ENCODE assay signal across 15 mouse cellular contexts in the genomic region with DNA sequence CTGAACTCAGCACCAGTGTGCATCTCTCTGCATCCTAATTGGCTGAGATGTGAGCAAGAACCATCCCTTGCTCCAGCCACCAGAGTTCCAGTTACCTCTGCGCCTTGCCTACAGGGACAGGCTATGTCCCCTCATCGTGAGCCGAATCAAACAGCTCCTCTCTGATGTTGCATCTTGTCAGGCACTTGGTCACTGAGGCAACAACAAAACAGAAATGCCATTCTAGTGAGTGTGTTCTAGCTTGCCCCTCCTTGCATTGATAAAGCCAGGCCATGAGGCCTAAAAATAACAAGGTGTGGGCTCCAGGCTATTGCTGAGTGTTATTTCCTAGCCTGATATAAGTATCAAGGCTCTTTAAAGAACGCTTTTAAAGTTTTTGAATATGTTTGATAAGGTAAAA.
"Had no signal": no experiment of that assay in that cellular context is flagged by ENCODE, and none has a peak within 500 bp of the region (broad histone marks: within the 10 kb centered on the region; RNA-seq: fewer than 3 reads in every experiment).

No protein-coding gene starts in this region.

- H3K36me3 ChIP-seq: limb, embryonic 12.5 days; limb, embryonic 15.5 days; liver, embryonic 13.5 days had no signal

- H3K9ac ChIP-seq: limb, embryonic 12.5 days; limb, embryonic 15.5 days; liver, embryonic 13.5 days had no signal

- H3K9me3 ChIP-seq: limb, embryonic 12.5 days; limb, embryonic 15.5 days; liver, embryonic 13.5 days had no signal

- H3K27ac ChIP-seq: limb, embryonic 12.5 days; limb, embryonic 15.5 days; liver, embryonic 13.5 days; stomach, postnatal 0 days had no signal

- H3K4me1 ChIP-seq: limb, embryonic 12.5 days; limb, embryonic 15.5 days; liver, embryonic 13.5 days had no signal

- H3K27me3 ChIP-seq: limb, embryonic 12.5 days; limb, embryonic 15.5 days; liver, embryonic 13.5 days had no signal

- H3K4me2 ChIP-seq: limb, embryonic 12.5 days; limb, embryonic 15.5 days; liver, embryonic 13.5 days; midbrain, embryonic 11.5 days had no signal

- H3K4me3 ChIP-seq: limb, embryonic 12.5 days; limb, embryonic 15.5 days; liver, embryonic 13.5 days had no signal

- DNase-seq: kidney, postnatal 14 days; kidney, postnatal 4 days; left cerebral cortex, postnatal 4 days; liver, embryonic 13.5 days; lung, adult 2 months; lung, postnatal 14 days; lung, postnatal 4 days; midbrain, embryonic 14.5 days; thymus, adult 2 months; thymus, postnatal 14 days; thymus, postnatal 4 days had no signal
